Mouse (Mus musculus): Measurements from ENCODE around the gene Patl2. TPM values are rescaled to one million over a fixed set of nuclear protein-coding genes. Genes with fewer than 3 reads are reported as not detected.
A peak's percentile ranks its signal among the peaks of the same experiment; 100 is the strongest.
"Not testable (repeated sequence)": the region's sequence is repeated elsewhere in the genome, so short reads cannot be mapped to it uniquely, and the experiment has no call there.

Gene Patl2
- total and polyA plus RNA-seq, 3 experiments, result 0.09 to 13.7 (median 1.9) TPM

DNA sequence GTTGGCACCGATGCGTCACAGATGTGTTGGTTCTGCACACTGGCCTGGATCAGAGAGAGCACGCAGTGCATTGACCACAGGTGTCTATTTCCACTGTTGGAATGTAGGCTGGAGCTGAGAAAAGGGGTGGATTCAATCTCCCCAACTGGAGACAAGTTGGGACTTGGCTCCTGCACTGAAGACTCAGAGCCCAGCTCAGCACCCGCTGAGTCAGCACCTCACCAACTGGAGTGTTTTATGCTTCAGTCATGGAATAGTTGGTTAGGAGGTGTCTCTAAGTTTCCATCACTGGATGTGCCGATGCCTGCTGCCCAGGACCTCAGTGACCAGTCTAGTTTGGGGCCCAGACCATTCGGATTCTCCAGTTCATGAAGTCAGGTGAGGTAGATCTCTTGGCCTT, 44.4 kb upstream of the Patl2 start:
- TF ChIP-seq CTCF (IDR thresholded peaks at IDR 0.05; ENCODE audit: low read depth, low read length) (no peak), POLR2AphosphoS5 (IDR thresholded peaks at IDR 0.05; ENCODE audit: insufficient replicate concordance, low read depth, low read length) (no peak), GATA1 (IDR thresholded peaks at IDR 0.05; ENCODE audit: borderline replicate concordance, low read length) (no peak), TAL1 (conservative IDR thresholded peaks at IDR 0.05; ENCODE audit: low read depth, low read length) (no peak), GATA2 (IDR thresholded peaks at IDR 0.05; ENCODE audit: borderline replicate concordance, low read depth, low read length) (no peak)
- no peaks in the 10 kb centered on the region for H3K27me3 ChIP-seq (ENCODE audit: insufficient read depth, low read length)
- H3K9me3 ChIP-seq (replicated peaks), result no peaks in the 10 kb centered on the region
- H3K4me3 ChIP-seq (ENCODE audit: low read depth, low read length), result no peak overlapping the region
- H3K4me1 ChIP-seq (ENCODE audit: insufficient read depth, low read depth, low read length), result peaks cover 53% of the 10 kb centered on the region
- ATAC-seq (ENCODE audit: extremely low read depth, insufficient number of reproducible peaks, low FRiP score, poor library complexity, severe bottlenecking), result no peak
- no peak for DNase-seq (ENCODE audit: low spot score)
- H3K36me3 ChIP-seq (replicated peaks), result no peaks in the 10 kb centered on the region

DNA sequence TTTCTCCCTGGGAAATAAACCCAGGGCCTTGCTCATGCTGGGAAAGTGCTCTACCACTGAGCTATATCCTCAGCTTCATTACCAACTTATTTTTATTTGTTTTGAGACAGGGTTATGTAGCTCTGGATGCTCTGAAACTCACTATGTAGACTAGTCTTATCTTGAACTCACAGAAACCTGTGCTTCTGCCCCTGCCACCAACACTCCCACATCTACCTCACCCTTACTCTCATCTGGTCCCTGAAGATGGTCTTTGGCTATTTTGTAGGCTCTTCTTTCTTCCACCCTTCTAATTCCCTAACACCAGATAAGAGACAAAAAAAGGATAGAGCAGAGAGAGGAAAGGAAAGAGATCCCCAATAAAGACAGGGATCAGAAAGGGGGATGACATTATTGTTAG, 37.7 kb upstream of the Patl2 start:
- no peaks in the 10 kb centered on the region for H3K27me3 ChIP-seq (ENCODE audit: insufficient read depth, low read length)
- no peaks in the 10 kb centered on the region for H3K9me3 ChIP-seq (replicated peaks)
- no peak for DNase-seq (ENCODE audit: low spot score)
- H3K4me1 ChIP-seq (ENCODE audit: insufficient read depth, low read depth, low read length), result peaks cover 51% of the 10 kb centered on the region
- TF ChIP-seq GATA2 (IDR thresholded peaks at IDR 0.05; ENCODE audit: borderline replicate concordance, low read depth, low read length), result no peak
- TF ChIP-seq GATA1 (IDR thresholded peaks at IDR 0.05; ENCODE audit: borderline replicate concordance, low read length), result no peak
- no peak for TF ChIP-seq CTCF (IDR thresholded peaks at IDR 0.05; ENCODE audit: low read depth, low read length)
- no peak for TF ChIP-seq TAL1 (conservative IDR thresholded peaks at IDR 0.05; ENCODE audit: low read depth, low read length)
- no peak for TF ChIP-seq POLR2AphosphoS5 (IDR thresholded peaks at IDR 0.05; ENCODE audit: insufficient replicate concordance, low read depth, low read length)
- no peaks in the 10 kb centered on the region for H3K36me3 ChIP-seq (replicated peaks)
- ATAC-seq (ENCODE audit: extremely low read depth, insufficient number of reproducible peaks, low FRiP score, poor library complexity, severe bottlenecking), result no peak
- no peak overlapping the region for H3K4me3 ChIP-seq (ENCODE audit: low read depth, low read length)

DNA sequence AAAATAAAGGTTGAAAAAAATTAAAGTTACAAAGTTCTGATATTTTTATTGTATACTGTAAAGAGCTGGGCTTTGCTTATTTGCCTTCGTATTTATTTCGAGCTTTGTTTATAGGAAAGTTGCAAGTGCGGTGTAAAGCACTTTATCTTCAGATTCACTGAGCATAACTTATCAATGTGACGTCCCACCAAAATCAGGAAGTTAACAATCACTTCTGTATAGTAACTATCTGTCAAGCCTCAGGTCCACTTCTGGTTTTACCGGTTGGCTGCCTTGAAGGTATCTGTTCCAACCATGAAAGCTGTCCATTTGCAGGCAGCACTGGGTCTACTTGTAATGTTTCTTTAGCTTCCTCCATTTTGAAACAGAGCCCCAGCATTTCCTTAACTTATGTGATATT, 36.3 kb upstream of the Patl2 start:
- Histone ChIP-seq H3K9me3 (replicated peaks) (no peaks in the 10 kb centered on the region), H3K4me3 (ENCODE audit: low read depth, low read length) (no peak overlapping the region; the same call in 1 of the 2 replicates), H3K36me3 (replicated peaks) (no peaks in the 10 kb centered on the region), H3K4me1 (ENCODE audit: insufficient read depth, low read depth, low read length) (peaks cover 54% of the 10 kb centered on the region), H3K27me3 (ENCODE audit: insufficient read depth, low read length) (no peaks in the 10 kb centered on the region)
- ATAC-seq (ENCODE audit: extremely low read depth, insufficient number of reproducible peaks, low FRiP score, poor library complexity, severe bottlenecking) (peak; percentile 62), DNase-seq (ENCODE audit: low spot score) (no peak)
- TF ChIP-seq CTCF (IDR thresholded peaks at IDR 0.05; ENCODE audit: low read depth, low read length) (no peak), GATA1 (IDR thresholded peaks at IDR 0.05; ENCODE audit: borderline replicate concordance, low read length) (no peak), TAL1 (conservative IDR thresholded peaks at IDR 0.05; ENCODE audit: low read depth, low read length) (no peak), GATA2 (IDR thresholded peaks at IDR 0.05; ENCODE audit: borderline replicate concordance, low read depth, low read length) (no peak), POLR2AphosphoS5 (IDR thresholded peaks at IDR 0.05; ENCODE audit: insufficient replicate concordance, low read depth, low read length) (no peak)

DNA sequence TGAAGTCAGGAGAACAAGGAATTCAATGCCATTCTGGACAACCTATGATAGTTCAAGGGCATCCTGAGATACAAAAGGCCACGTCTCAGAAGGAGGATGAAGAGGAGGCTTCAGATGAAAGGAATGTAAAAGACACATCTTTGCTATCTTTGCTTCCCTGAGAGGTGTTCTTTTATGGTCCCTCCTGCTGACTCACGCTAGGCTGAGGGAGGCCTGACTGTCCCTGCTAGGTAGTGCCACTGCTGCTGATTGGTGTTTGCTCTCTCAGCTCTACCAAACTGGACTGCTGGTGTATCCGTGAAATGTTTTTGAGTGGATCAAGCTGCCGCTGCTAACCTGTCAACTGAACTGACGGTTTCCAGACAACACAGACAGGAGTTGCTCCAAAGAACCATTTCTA, 35.8 kb upstream of the Patl2 start:
- no peak for DNase-seq (ENCODE audit: low spot score)
- TF ChIP-seq GATA2 (IDR thresholded peaks at IDR 0.05; ENCODE audit: borderline replicate concordance, low read depth, low read length) (no peak), POLR2AphosphoS5 (IDR thresholded peaks at IDR 0.05; ENCODE audit: insufficient replicate concordance, low read depth, low read length) (no peak), GATA1 (IDR thresholded peaks at IDR 0.05; ENCODE audit: borderline replicate concordance, low read length) (no peak), CTCF (IDR thresholded peaks at IDR 0.05; ENCODE audit: low read depth, low read length) (no peak), TAL1 (conservative IDR thresholded peaks at IDR 0.05; ENCODE audit: low read depth, low read length) (no peak)
- peak overlapping the region; percentile 48; the same call in 1 of the 2 replicates for H3K4me3 ChIP-seq (ENCODE audit: low read depth, low read length)
- peak; percentile 58 for ATAC-seq (ENCODE audit: extremely low read depth, insufficient number of reproducible peaks, low FRiP score, poor library complexity, severe bottlenecking)
- no peaks in the 10 kb centered on the region for H3K36me3 ChIP-seq (replicated peaks)
- no peaks in the 10 kb centered on the region for H3K9me3 ChIP-seq (replicated peaks)
- peaks cover 50% of the 10 kb centered on the region for H3K4me1 ChIP-seq (ENCODE audit: insufficient read depth, low read depth, low read length)
- H3K27me3 ChIP-seq (ENCODE audit: insufficient read depth, low read length), result no peaks in the 10 kb centered on the region

DNA sequence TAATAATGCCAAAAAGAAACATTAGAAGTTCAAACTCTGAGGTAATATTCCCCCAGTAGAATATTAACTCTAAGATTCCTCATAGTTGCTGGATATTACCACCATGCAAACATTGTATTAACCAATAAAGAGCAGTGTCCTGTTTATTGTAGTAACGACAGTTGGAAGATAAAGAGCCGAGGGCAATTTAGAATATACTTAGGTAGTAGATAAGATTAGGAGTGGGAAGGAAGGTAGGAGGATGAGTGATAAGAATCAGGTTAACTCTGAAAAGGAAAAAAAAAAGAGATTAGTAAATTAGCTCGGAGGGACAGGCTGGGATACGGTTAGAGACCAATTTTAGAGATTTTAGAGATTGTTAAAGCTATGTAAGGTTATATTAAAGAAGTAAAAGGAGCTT, 35.4 kb upstream of the Patl2 start:
- Histone ChIP-seq H3K9me3 (replicated peaks) (peaks cover 3% of the 10 kb centered on the region), H3K4me1 (ENCODE audit: insufficient read depth, low read depth, low read length) (peaks cover 47% of the 10 kb centered on the region)

DNA sequence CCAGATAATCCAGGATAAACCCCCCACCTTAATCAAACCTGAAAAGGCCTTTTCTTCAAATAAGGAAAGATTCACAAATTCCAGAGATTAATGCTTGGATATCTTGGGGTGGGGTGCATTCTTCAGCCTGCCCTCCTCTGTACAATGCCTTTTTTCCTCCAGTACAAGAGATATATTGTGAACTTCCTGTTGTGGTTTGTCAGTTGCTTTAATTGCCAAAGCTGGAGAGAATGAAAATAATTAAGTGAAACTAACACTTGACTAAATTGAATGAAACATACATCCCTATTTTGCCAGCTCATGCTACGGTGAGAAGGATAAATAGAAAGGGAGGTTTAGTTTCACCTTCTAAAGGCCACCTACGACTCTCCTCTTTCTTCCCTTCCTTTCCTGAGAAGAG, 32.2 kb upstream of the Patl2 start:
- TF ChIP-seq GATA1 (IDR thresholded peaks at IDR 0.05; ENCODE audit: borderline replicate concordance, low read length) (no peak), CTCF (IDR thresholded peaks at IDR 0.05; ENCODE audit: low read depth, low read length) (no peak), POLR2AphosphoS5 (IDR thresholded peaks at IDR 0.05; ENCODE audit: insufficient replicate concordance, low read depth, low read length) (no peak), GATA2 (IDR thresholded peaks at IDR 0.05; ENCODE audit: borderline replicate concordance, low read depth, low read length) (no peak), TAL1 (conservative IDR thresholded peaks at IDR 0.05; ENCODE audit: low read depth, low read length) (no peak)
- ATAC-seq (ENCODE audit: extremely low read depth, insufficient number of reproducible peaks, low FRiP score, poor library complexity, severe bottlenecking), result no peak
- peaks cover 3% of the 10 kb centered on the region for H3K9me3 ChIP-seq (replicated peaks)
- no peaks in the 10 kb centered on the region for H3K36me3 ChIP-seq (replicated peaks)
- H3K4me1 ChIP-seq (ENCODE audit: insufficient read depth, low read depth, low read length), result peaks cover 35% of the 10 kb centered on the region
- H3K27me3 ChIP-seq (ENCODE audit: insufficient read depth, low read length), result no peaks in the 10 kb centered on the region
- no peak for DNase-seq (ENCODE audit: low spot score)
- no peak overlapping the region for H3K4me3 ChIP-seq (ENCODE audit: low read depth, low read length)

More for the DNA sequence above, 35.4 kb upstream of the Patl2 start:
- DNase-seq (ENCODE audit: low spot score), result no peak
- H3K4me3 ChIP-seq (ENCODE audit: low read depth, low read length), result no peak overlapping the region
- TF ChIP-seq GATA2 (IDR thresholded peaks at IDR 0.05; ENCODE audit: borderline replicate concordance, low read depth, low read length) (no peak), TAL1 (conservative IDR thresholded peaks at IDR 0.05; ENCODE audit: low read depth, low read length) (no peak), CTCF (IDR thresholded peaks at IDR 0.05; ENCODE audit: low read depth, low read length) (no peak), POLR2AphosphoS5 (IDR thresholded peaks at IDR 0.05; ENCODE audit: insufficient replicate concordance, low read depth, low read length) (no peak), GATA1 (IDR thresholded peaks at IDR 0.05; ENCODE audit: borderline replicate concordance, low read length) (no peak)
- peak; percentile 36 for ATAC-seq (ENCODE audit: extremely low read depth, insufficient number of reproducible peaks, low FRiP score, poor library complexity, severe bottlenecking)
- no peaks in the 10 kb centered on the region for H3K36me3 ChIP-seq (replicated peaks)
- no peaks in the 10 kb centered on the region for H3K27me3 ChIP-seq (ENCODE audit: insufficient read depth, low read length)

DNA sequence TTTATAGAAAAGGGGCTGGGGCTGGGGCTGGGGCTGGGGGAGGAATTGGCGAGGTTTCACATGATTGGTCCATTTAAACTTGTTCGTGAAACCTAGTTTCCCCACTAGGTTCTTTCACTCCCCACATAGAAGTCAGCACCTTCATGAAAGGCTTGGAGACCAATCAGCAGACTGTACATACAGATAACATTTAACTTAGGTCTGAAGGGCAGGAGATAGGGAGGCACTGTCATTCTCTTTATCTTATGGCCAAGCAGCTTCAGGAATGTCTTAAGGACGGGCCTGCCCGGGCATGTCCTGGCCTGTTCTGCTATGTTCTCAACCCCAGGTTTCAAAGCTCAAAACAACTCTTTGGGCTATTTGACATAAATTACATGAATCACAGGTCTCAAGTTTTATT, 31.1 kb upstream of the Patl2 start:
- H3K36me3 ChIP-seq (replicated peaks); DNase-seq (ENCODE audit: low spot score); ATAC-seq (ENCODE audit: extremely low read depth, insufficient number of reproducible peaks, low FRiP score, poor library complexity, severe bottlenecking); H3K27me3 ChIP-seq (ENCODE audit: insufficient read depth, low read length); H3K4me3 ChIP-seq (ENCODE audit: low read depth, low read length); H3K9me3 ChIP-seq (replicated peaks): not testable (repeated sequence)
- peaks cover 26% of the 10 kb centered on the region for H3K4me1 ChIP-seq (ENCODE audit: insufficient read depth, low read depth, low read length)

All from G1E (cell line).